Mouse (Mus musculus) embryo, embryonic 10 days (tissue): ENCODE measurements at regions not wholly inside any gene's neighbourhood (a gene's known extent, or its start where the extent isn't known, plus 50 kb on each side); places are given as distances from the start of the nearest gene placed in this dataset.
A peak's percentile ranks its signal among the peaks of the same experiment; 100 is the strongest.

Source experiments
- DNase-seq: peaks from one replicate; pipeline ENCODE4 v3.0.0-alpha.2; 2015; ENCODE audit warnings: low spot score

GRCm38 (mm10) chr13:47868656-47869055 is 392.4 kb upstream of the Id4 start:
- DNase-seq: no peak

- no peak for DNase-seq
These were observed 391.1 kb upstream of the Id4 start for GRCm38 (mm10) chr13:47869670-47870532.

- DNase-seq: no peak
These were observed 388.4 kb upstream of the Id4 start for GRCm38 (mm10) chr13:47872645-47873044.

DNA sequence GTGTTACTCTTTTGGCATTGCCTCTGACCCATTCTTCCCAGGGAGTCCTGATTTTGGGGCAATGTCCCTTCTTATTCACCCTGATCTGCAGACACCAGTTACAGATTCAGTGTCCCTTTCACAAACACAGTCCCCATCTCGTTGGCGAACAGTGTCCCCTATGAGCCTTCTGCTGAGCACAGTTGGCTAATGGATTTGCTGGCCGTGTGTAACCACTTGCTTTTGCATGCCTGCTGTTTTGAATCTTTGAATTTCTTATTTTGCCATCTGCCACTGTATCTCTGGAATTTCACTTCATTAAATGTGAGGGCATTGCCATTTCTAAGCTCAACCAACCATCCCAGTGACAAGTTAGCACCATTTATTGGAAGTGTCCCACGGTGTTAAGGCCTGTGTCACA is 368.5 kb upstream of the Id4 start:
- DNase-seq: no peak

GRCm38 (mm10) chr13:47894331-47894730 is 366.7 kb upstream of the Id4 start:
- DNase-seq: no peak

GRCm38 (mm10) chr13:47895256-47895655 is 365.8 kb upstream of the Id4 start:
- no peak for DNase-seq

GRCm38 (mm10) chr13:47896646-47897045 is 364.4 kb upstream of the Id4 start:
- DNase-seq: no peak

- DNase-seq: no peak
These were observed 351.0 kb upstream of the Id4 start for GRCm38 (mm10) chr13:47909851-47910530.

DNA sequence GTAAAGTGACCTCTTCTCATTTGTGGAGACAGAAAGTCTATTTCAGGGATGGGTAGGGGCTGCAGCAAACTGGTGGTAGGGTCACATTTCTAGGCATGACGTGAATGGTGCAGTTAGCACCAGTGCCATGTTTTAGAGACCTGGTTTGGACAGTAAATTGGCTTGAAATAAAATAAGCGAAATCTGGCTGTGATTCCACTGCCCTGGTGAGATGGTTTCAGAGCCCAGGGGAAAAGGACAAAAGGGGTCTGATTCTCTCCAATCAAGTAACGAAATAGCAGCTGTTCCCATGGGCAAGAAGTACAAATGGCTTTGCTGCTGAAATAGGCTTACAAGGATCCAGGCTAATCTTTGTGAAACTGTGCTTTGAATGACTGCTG is 350.5 kb upstream of the Id4 start:
- DNase-seq: no peak

DNA sequence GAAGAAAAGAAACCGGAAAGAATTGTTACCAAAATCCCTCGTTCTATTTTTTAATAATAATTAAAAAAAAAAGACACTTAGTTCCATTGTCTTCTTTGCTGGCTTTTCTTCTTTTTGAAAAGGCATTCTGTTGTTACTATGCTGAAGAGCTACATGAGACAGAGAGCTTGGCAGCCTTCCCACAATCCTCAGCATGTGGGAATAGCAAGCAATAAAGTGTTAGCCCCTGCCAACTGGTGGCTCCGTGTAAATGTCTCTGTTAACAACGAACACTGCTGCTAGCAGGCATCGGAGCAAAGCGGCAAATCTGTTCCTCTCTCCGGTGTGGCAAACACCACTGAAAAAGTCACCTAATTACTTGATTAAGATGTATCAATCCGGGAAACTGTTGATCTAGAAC is 344.6 kb upstream of the Id4 start:
- no peak for DNase-seq

DNA sequence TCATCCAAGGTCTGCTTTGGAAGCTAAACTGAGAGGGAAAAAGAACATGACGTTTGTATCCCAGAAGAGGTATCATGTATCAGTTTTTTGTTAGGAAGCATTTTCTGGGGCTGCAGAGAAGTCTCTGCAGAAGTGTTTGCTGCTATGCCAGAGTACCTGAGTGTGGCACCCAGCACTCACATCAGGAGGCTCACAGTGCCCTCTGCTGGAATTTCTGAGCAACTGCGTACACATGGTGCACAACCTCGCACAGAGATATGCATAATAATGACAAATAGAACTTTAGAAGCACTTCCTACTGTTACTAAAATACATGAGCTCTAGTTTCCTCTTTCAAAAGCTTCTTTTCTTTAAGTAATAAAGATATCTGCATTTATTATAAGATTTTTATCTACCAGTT is 343.7 kb upstream of the Id4 start:
- DNase-seq: no peak

DNA sequence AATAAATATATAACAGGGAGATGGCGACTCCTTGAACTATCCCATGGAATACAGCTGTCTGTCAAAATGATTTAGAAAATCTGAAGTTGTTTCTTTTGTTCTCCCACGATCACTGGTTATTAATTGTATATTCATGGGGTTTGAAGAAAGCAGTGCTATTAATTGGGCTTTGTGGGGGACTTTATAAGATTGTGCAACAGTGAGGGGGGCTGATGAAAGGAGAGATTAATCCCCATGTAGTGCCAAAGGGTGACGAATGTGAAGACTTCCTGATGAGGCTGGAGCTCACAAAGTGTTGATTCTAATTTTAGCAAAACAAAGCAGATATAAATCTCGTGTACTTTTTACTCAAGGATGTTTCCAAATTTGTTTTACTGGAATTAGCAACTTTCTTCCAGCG is 340.0 kb upstream of the Id4 start:
- DNase-seq: no peak

DNA sequence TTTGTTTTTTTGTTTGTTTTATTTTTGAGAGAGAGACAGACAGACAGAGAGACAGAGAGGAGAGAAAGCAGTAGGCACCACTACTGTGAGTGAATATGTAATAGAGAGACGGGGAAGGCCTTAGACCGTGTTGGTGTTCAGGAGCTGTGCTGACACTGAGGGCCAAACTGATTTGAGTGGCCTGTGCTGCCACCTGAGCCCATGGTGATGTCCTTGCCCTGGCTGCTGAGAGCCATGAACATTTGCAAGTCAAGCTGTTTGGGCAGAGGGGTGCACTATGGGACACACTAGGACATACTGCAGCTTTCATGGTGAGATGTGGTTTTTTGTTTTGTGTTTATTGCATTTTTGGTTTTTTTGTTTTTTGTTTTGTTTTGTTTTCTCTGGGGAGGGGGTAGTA is 320.3 kb upstream of the Id4 start:
- no peak for DNase-seq

GRCm38 (mm10) chr13:47942368-47942787 is 318.6 kb upstream of the Id4 start:
- peak; percentile 34 for DNase-seq

DNA sequence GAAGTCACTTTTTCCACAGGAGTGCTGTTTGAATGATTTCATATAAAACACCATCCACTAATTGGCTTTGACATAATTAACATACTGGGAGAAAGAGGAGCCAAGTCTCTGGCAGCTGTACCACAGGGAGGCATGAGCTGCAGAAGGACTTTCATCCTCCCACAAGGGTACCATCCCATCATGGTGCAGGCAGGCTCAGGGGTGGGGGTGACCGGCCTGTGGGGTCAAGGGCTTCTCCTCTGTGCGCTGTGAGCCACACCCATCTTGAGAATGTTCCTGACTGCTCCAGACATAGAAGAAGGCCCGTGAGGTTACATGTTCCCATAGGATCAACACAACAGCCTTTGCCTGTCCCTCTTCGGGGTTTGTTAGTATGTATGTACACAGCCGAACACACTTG is 317.4 kb upstream of the Id4 start:
- DNase-seq: no peak

DNA sequence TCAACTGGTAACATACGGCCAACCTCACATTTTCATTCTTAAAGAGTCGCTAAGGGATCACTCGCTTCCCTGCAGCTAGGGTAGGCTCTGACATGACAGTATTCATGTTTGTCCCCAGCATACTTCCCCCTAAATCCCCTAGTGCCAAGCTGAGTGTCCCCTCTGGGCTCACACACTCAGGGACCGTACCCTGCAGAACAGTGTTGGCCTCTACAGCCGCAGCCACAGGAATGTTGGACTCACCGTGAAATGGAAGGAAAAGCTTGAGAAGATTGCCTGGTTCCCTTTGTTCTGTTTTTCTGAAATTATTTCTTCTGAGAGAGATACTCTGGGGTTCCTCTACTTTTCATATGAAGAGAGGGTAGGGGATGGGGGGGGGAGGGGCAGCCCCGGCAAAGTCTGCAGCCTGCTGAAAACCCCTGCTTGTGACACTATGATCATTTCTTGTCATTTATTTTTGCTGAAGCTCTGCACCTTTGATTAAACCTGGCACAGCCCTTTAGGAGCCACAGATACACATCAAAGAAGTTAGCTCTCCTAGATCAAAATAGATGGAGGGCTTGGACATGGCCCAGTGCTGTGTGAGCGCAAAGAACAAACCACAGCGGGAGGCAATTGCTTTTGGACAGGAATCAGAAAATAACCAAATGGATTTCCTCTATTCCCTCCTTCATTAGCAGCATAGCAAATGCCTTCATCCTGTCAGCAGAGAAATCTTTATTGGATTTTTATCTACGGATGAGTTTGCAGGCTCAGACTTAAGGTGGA is 312.7 kb upstream of the Id4 start:
- no peak for DNase-seq

GRCm38 (mm10) chr13:47950456-47950855 is 310.6 kb upstream of the Id4 start:
- DNase-seq: no peak

GRCm38 (mm10) chr13:47951043-47951442 is 310.0 kb upstream of the Id4 start:
- no peak for DNase-seq

GRCm38 (mm10) chr13:47952946-47953345 is 308.1 kb upstream of the Id4 start:
- DNase-seq: no peak

GRCm38 (mm10) chr13:47953776-47954175 is 307.3 kb upstream of the Id4 start:
- no peak for DNase-seq

- no peak for DNase-seq
These were observed 305.5 kb upstream of the Id4 start for GRCm38 (mm10) chr13:47955504-47955903.

- DNase-seq: no peak
These were observed 303.4 kb upstream of the Id4 start for GRCm38 (mm10) chr13:47957662-47958061.

DNA sequence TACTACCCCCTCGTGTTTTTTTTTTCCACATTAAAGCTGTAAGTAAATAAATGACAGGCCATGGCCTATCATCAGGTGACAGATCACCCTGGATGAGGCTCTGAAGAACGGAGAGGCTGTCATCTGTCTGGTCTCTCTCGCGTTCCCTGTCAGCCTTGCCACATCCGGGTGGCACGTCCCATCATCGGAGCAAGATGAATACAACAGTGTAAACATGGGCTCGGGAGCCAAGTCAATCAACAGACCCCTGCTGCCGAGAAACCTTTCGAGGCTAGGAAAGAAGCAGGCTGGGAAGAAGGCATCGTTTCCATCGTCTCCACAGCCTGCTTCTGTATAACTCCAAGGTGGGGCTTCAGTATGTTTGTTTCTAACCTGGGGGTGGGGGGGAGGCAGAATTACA is 286.8 kb upstream of the Id4 start:
- DNase-seq: no peak
